Mouse (Mus musculus): ENCODE results near the gene Bcl2a1d.
"Not testable (repeated sequence)": the region's sequence is repeated elsewhere in the genome, so short reads cannot be mapped to it uniquely, and the experiment has no call there.

The Bcl2a1d gene

GRCm38 (mm10) chr9:88731728-88732127 lies at the start of gene Bcl2a1d:
Bcl2a1d (minus strand) TSS chr9:88731914.
- DNase-seq (ENCODE audit: low spot score), result not testable (repeated sequence)

- DNase-seq (ENCODE audit: low spot score), result not testable (repeated sequence)
These were observed 38.5 kb upstream of the Bcl2a1d start for GRCm38 (mm10) chr9:88770239-88770638.

- DNase-seq (ENCODE audit: low spot score), result not testable (repeated sequence)
These were observed 37.8 kb upstream of the Bcl2a1d start for GRCm38 (mm10) chr9:88769470-88769869.

- DNase-seq (ENCODE audit: low spot score), result not testable (repeated sequence)
These were observed 15.0 kb upstream of the Bcl2a1d start for GRCm38 (mm10) chr9:88746687-88747086.

- not testable (repeated sequence) for DNase-seq (ENCODE audit: low spot score)
These were observed 14.3 kb upstream of the Bcl2a1d start for GRCm38 (mm10) chr9:88746046-88746445.

- DNase-seq (ENCODE audit: low spot score), result not testable (repeated sequence)
These were observed 3.6 kb upstream of the Bcl2a1d start for GRCm38 (mm10) chr9:88735289-88735688.

GRCm38 (mm10) chr9:88733182-88733581 lies 1.5 kb upstream of the Bcl2a1d start:
- not testable (repeated sequence) for DNase-seq (ENCODE audit: low spot score)

GRCm38 (mm10) chr9:88732334-88732733 lies 620 bp upstream of the Bcl2a1d start:
- not testable (repeated sequence) for DNase-seq (ENCODE audit: low spot score)

- DNase-seq (ENCODE audit: low spot score), result not testable (repeated sequence)
These were observed 3.4 kb downstream of the Bcl2a1d start for GRCm38 (mm10) chr9:88728311-88728710.

- DNase-seq (ENCODE audit: low spot score), result not testable (repeated sequence)
These were observed 10.1 kb downstream of the Bcl2a1d start for GRCm38 (mm10) chr9:88721628-88722027.

- DNase-seq (ENCODE audit: low spot score), result not testable (repeated sequence)
These were observed 11.7 kb downstream of the Bcl2a1d start, which contains the start of gene Mthfsl for GRCm38 (mm10) chr9:88719989-88720537. Mthfsl (minus strand) TSS chr9:88720296.

- DNase-seq (ENCODE audit: low spot score), result not testable (repeated sequence)
These were observed 12.4 kb downstream of the Bcl2a1d start for GRCm38 (mm10) chr9:88719073-88719921.

GRCm38 (mm10) chr9:88718593-88718992 lies 13.1 kb downstream of the Bcl2a1d start:
- not testable (repeated sequence) for DNase-seq (ENCODE audit: low spot score)

GRCm38 (mm10) chr9:88718140-88718539 lies 13.6 kb downstream of the Bcl2a1d start:
- DNase-seq (ENCODE audit: low spot score), result not testable (repeated sequence)

- DNase-seq (ENCODE audit: low spot score), result not testable (repeated sequence)
These were observed 17.2 kb downstream of the Bcl2a1d start for GRCm38 (mm10) chr9:88714515-88714914.

GRCm38 (mm10) chr9:88712164-88712749 lies 19.5 kb downstream of the Bcl2a1d start:
- not testable (repeated sequence) for DNase-seq (ENCODE audit: low spot score)

GRCm38 (mm10) chr9:88710910-88711438 lies 20.7 kb downstream of the Bcl2a1d start:
- not testable (repeated sequence) for DNase-seq (ENCODE audit: low spot score)

- DNase-seq (ENCODE audit: low spot score), result not testable (repeated sequence)
These were observed 21.3 kb downstream of the Bcl2a1d start for GRCm38 (mm10) chr9:88710439-88710838.

- DNase-seq (ENCODE audit: low spot score), result not testable (repeated sequence)
These were observed 21.9 kb downstream of the Bcl2a1d start for GRCm38 (mm10) chr9:88709794-88710193.

GRCm38 (mm10) chr9:88709304-88709703 lies 22.4 kb downstream of the Bcl2a1d start:
- DNase-seq (ENCODE audit: low spot score), result no peak

- DNase-seq (ENCODE audit: low spot score), result no peak
These were observed 25.0 kb downstream of the Bcl2a1d start for GRCm38 (mm10) chr9:88706700-88707099.

- DNase-seq (ENCODE audit: low spot score), result not testable (repeated sequence)
These were observed 26.6 kb downstream of the Bcl2a1d start for GRCm38 (mm10) chr9:88705157-88705556.

Data from testis, postnatal 14 days (tissue).